Mouse (Mus musculus) kidney, embryonic 14.5 days (tissue): ENCODE data around the gene Zdhhc17. TPM values are rescaled to one million over a fixed set of nuclear protein-coding genes. Genes with fewer than 3 reads are reported as not detected.
A peak's percentile ranks its signal among the peaks of the same experiment; 100 is the strongest.

ENCODE experiments used
- ATAC-seq: fragments of 200-750 bp; cut with Nextera tagmentation; 2 replicates; pipeline ENCODE4 v1.8.0; 2017; ENCODE audit warnings: moderate number of reproducible peaks, mild to moderate bottlenecking, moderate TSS enrichment, moderate library complexity; ENCODE audit not compliant: low FRiP score, low TSS enrichment
- H3K27ac ChIP-seq: fragments of 300-500 bp; sonication (generic); 2 replicates; pipeline ENCODE4 v1.5.1; 2014; ENCODE audit warnings: low read depth, mild to moderate bottlenecking, low read length, moderate library complexity, mixed read lengths
- H3K27me3 ChIP-seq: fragments of 300-500 bp; sonication (generic); 2 replicates; pipeline ENCODE4 v1.6.1; 2014; ENCODE audit warnings: mild to moderate bottlenecking, low read length; ENCODE audit not compliant: control insufficient read depth, insufficient read depth
- H3K36me3 ChIP-seq: fragments of 300-500 bp; sonication (generic); 2 replicates; pipeline ENCODE4 v1.6.1; 2014; ENCODE audit warnings: low read length, mixed read lengths; ENCODE audit not compliant: control insufficient read depth, insufficient read depth
- H3K4me1 ChIP-seq: fragments of 300-500 bp; sonication (generic); 2 replicates; pipeline ENCODE4 v1.6.1; 2014; ENCODE audit warnings: low read length, mixed read lengths; ENCODE audit not compliant: control insufficient read depth, insufficient read depth
- H3K4me2 ChIP-seq: fragments of 300-500 bp; sonication (generic); replicated peaks from 2 replicates; pipeline ENCODE4 v1.6.1; 2014; ENCODE audit warnings: low read depth, mild to moderate bottlenecking, low read length
- H3K4me3 ChIP-seq: fragments of 300-500 bp; sonication (generic); 2 replicates; pipeline ENCODE4 v1.5.1; 2014; ENCODE audit warnings: mild to moderate bottlenecking, low read length
- H3K9ac ChIP-seq: fragments of 300-500 bp; sonication (generic); 2 replicates; pipeline ENCODE4 v1.6.1; 2014; ENCODE audit warnings: low read depth, mild to moderate bottlenecking, low read length, moderate library complexity
- H3K9me3 ChIP-seq: fragments of 300-500 bp; sonication (generic); 2 replicates; pipeline ENCODE4 v1.6.1; 2016; ENCODE audit warnings: low read length; ENCODE audit not compliant: control insufficient read depth
- WGBS: fragments of 180-500 bp; shearing (Covaris S2); extraction: QIAGEN DNeasy Blood & Tissue Kit; methylation state at CpG from one replicate; pipeline ENCODE4 v1.1.7; 2014; 5-methylcytosine and 5-hydroxymethylcytosine counted together
- polyA plus RNA-seq: library from polyadenylated mRNA; unstranded; fragments of >200 nt; fragmentation: Nextera tagmentation; extraction: Ambion mirVana; gene quantifications from 2 replicates; pipeline ENCODE4 v1.2.1, GENCODE M21; 2014

Zdhhc17 gene
- polyA plus RNA-seq, 1 experiment from 2014 or later: 33.5 TPM

- Histone ChIP-seq H3K4me3 (no peak overlapping the region), H3K36me3 (peaks cover 20% of the 10 kb centered on the region), H3K4me1 (no peaks in the 10 kb centered on the region), H3K9me3 (no peaks in the 10 kb centered on the region), H3K4me2 (no peak overlapping the region), H3K9ac (no peak overlapping the region), H3K27me3 (no peaks in the 10 kb centered on the region), H3K27ac (peak overlapping the region; percentile 51; the same call in 1 of the 2 replicates)
- ATAC-seq: peak; percentile 91
- WGBS: 40% methylated on average over 9 of the region's 9 CpGs
Observed at GRCm38 (mm10) chr10:110952937-110953451, 56.9 kb downstream of the Zdhhc17 start.

GRCm38 (mm10) chr10:110952271-110952670 lies 57.7 kb downstream of the Zdhhc17 start:
- 83% methylated on average over 8 of the region's 8 CpGs for WGBS

GRCm38 (mm10) chr10:110951748-110952147 lies 58.2 kb downstream of the Zdhhc17 start:
- 87% methylated on average over 4 of the region's 4 CpGs for WGBS
- Histone ChIP-seq H3K9ac (no peak overlapping the region), H3K27me3 (no peaks in the 10 kb centered on the region), H3K27ac (no peak overlapping the region), H3K4me1 (no peaks in the 10 kb centered on the region), H3K4me3 (no peak overlapping the region), H3K36me3 (peaks cover 28% of the 10 kb centered on the region), H3K4me2 (no peak overlapping the region), H3K9me3 (no peaks in the 10 kb centered on the region)
- no peak for ATAC-seq

More at GRCm38 (mm10) chr10:110952271-110952670, 57.7 kb downstream of the Zdhhc17 start:
- H3K9me3 ChIP-seq: no peaks in the 10 kb centered on the region
- H3K4me2 ChIP-seq: no peak overlapping the region
- H3K36me3 ChIP-seq: peaks cover 27% of the 10 kb centered on the region
- no peaks in the 10 kb centered on the region for H3K27me3 ChIP-seq
- no peaks in the 10 kb centered on the region for H3K4me1 ChIP-seq
- ATAC-seq: no peak
- peak overlapping the region; percentile 42; the same call in 1 of the 2 replicates for H3K27ac ChIP-seq
- no peak overlapping the region for H3K4me3 ChIP-seq
- H3K9ac ChIP-seq: no peak overlapping the region

- Histone ChIP-seq H3K4me1 (no peaks in the 10 kb centered on the region), H3K9me3 (no peaks in the 10 kb centered on the region), H3K4me3 (no peak overlapping the region), H3K36me3 (peaks cover 28% of the 10 kb centered on the region), H3K27me3 (no peaks in the 10 kb centered on the region), H3K27ac (no peak overlapping the region), H3K4me2 (no peak overlapping the region), H3K9ac (no peak overlapping the region)
- WGBS: 81% methylated on average over 1 of the region's 1 CpGs
- no peak for ATAC-seq
Observed at GRCm38 (mm10) chr10:110951112-110951511, 58.8 kb downstream of the Zdhhc17 start.

GRCm38 (mm10) chr10:110947574-110947973 lies 62.4 kb downstream of the Zdhhc17 start:
- H3K4me1 ChIP-seq: no peaks in the 10 kb centered on the region
- H3K9me3 ChIP-seq: no peaks in the 10 kb centered on the region
- no peak overlapping the region for H3K27ac ChIP-seq
- no peak overlapping the region for H3K4me2 ChIP-seq
- H3K36me3 ChIP-seq: peaks cover 41% of the 10 kb centered on the region; the same call in 1 of the 2 replicates
- H3K4me3 ChIP-seq: no peak overlapping the region
- ATAC-seq: no peak
- 77% methylated on average over 4 of the region's 4 CpGs for WGBS
- no peak overlapping the region for H3K9ac ChIP-seq
- H3K27me3 ChIP-seq: no peaks in the 10 kb centered on the region

GRCm38 (mm10) chr10:110945966-110946365 lies 64.0 kb downstream of the Zdhhc17 start:
- Histone ChIP-seq H3K9ac (no peak overlapping the region), H3K36me3 (peaks cover 52% of the 10 kb centered on the region; the same call in 1 of the 2 replicates), H3K9me3 (no peaks in the 10 kb centered on the region), H3K4me3 (no peak overlapping the region), H3K4me1 (no peaks in the 10 kb centered on the region), H3K4me2 (no peak overlapping the region), H3K27ac (no peak overlapping the region; the same call in 1 of the 2 replicates), H3K27me3 (no peaks in the 10 kb centered on the region)
- WGBS: 77% methylated on average over 12 of the region's 12 CpGs
- 0 out of 2 replicates have a peak, but pooled peaks have one; percentile 46 for ATAC-seq

- WGBS: 94% methylated on average over 11 of the region's 11 CpGs
- Histone ChIP-seq H3K4me3 (no peak overlapping the region), H3K36me3 (peaks cover 58% of the 10 kb centered on the region; the same call in 1 of the 2 replicates), H3K4me2 (no peak overlapping the region), H3K9me3 (no peaks in the 10 kb centered on the region), H3K9ac (no peak overlapping the region), H3K27ac (no peak overlapping the region), H3K27me3 (no peaks in the 10 kb centered on the region), H3K4me1 (no peaks in the 10 kb centered on the region)
- ATAC-seq: no peak
Observed at GRCm38 (mm10) chr10:110944175-110944574, 65.8 kb downstream of the Zdhhc17 start.

- Histone ChIP-seq H3K4me1 (no peaks in the 10 kb centered on the region), H3K4me2 (no peak overlapping the region), H3K9ac (no peak overlapping the region), H3K27ac (no peak overlapping the region), H3K4me3 (no peak overlapping the region), H3K27me3 (no peaks in the 10 kb centered on the region), H3K36me3 (peaks cover 67% of the 10 kb centered on the region), H3K9me3 (no peaks in the 10 kb centered on the region)
- 81% methylated on average over 9 of the region's 9 CpGs for WGBS
- no peak for ATAC-seq
Observed at GRCm38 (mm10) chr10:110942806-110943205, 67.1 kb downstream of the Zdhhc17 start.

- Histone ChIP-seq H3K9ac (no peak overlapping the region), H3K36me3 (peaks cover 68% of the 10 kb centered on the region), H3K27me3 (no peaks in the 10 kb centered on the region), H3K4me2 (no peak overlapping the region), H3K4me1 (no peaks in the 10 kb centered on the region), H3K27ac (no peak overlapping the region), H3K9me3 (no peaks in the 10 kb centered on the region), H3K4me3 (no peak overlapping the region)
- ATAC-seq: no peak
- 93% methylated on average over 11 of the region's 11 CpGs for WGBS
Observed at GRCm38 (mm10) chr10:110941968-110942367, 68.0 kb downstream of the Zdhhc17 start.
